Mouse (Mus musculus) urinary bladder, postnatal 25 days (tissue): ENCODE results near the gene Taf13.

Source experiments
- DNase-seq: peaks from one replicate; pipeline ENCODE4 v3.0.0; 2022; ENCODE audit warnings: low spot score

Taf13 gene

GRCm38 (mm10) chr3:108572309-108573010 is 962 bp downstream of the Taf13 start:
- no peak for DNase-seq

GRCm38 (mm10) chr3:108574018-108574417 is 2.5 kb downstream of the Taf13 start:
- no peak for DNase-seq

GRCm38 (mm10) chr3:108584580-108584979 is 13.1 kb downstream of the Taf13 start:
- DNase-seq = no peak

- DNase-seq = no peak
Observed at GRCm38 (mm10) chr3:108588446-108588845, 16.9 kb downstream of the Taf13 start.

- peak; percentile 90 for DNase-seq
Observed at GRCm38 (mm10) chr3:108590786-108591529, 19.5 kb downstream of the Taf13 start, which contains the start of gene Wdr47. TSS of gene Wdr47 (plus strand) at chr3:108591279.

GRCm38 (mm10) chr3:108591530-108592522 is 20.3 kb downstream of the Taf13 start:
- DNase-seq = no peak

- no peak for DNase-seq
Observed at GRCm38 (mm10) chr3:108608906-108609305, 37.4 kb downstream of the Taf13 start.
